Mouse (Mus musculus) liver, embryonic 15.5 days (tissue): Measurements from ENCODE around the gene Pnkd. TPM values are rescaled to one million over a fixed set of nuclear protein-coding genes. Genes with fewer than 3 reads are reported as not detected.
A peak's percentile ranks its signal among the peaks of the same experiment; 100 is the strongest.
"Not testable (repeated sequence)": the region's sequence is repeated elsewhere in the genome, so short reads cannot be mapped to it uniquely, and the experiment has no call there.

Source experiments
- ATAC-seq: fragments of 200-750 bp; cut with Nextera tagmentation; 2 replicates; pipeline ENCODE4 v1.8.0; 2017; ENCODE audit warnings: moderate number of reproducible peaks, mild to moderate bottlenecking, moderate library complexity; ENCODE audit not compliant: insufficient read depth
- H3K27ac ChIP-seq: fragments of 300-500 bp; sonication (generic); replicated peaks from 2 replicates; pipeline ENCODE4 v1.5.1; 2015; ENCODE audit warnings: mild to moderate bottlenecking, inconsistent platforms
- H3K27me3 ChIP-seq: fragments of 300-500 bp; sonication (generic); 2 replicates; pipeline ENCODE4 v1.6.1; 2015; ENCODE audit warnings: mild to moderate bottlenecking, inconsistent platforms
- H3K36me3 ChIP-seq: fragments of 300-500 bp; sonication (generic); replicated peaks from 2 replicates; pipeline ENCODE4 v1.6.1; 2015; ENCODE audit warnings: moderate library complexity, mild to moderate bottlenecking, inconsistent platforms
- H3K4me1 ChIP-seq: fragments of 300-500 bp; sonication (generic); replicated peaks from 2 replicates; pipeline ENCODE4 v1.6.1; 2015; ENCODE audit warnings: inconsistent platforms
- H3K4me2 ChIP-seq: fragments of 300-500 bp; sonication (generic); 2 replicates; pipeline ENCODE4 v1.6.1; 2015; ENCODE audit warnings: moderate library complexity, mild to moderate bottlenecking, inconsistent platforms
- H3K4me3 ChIP-seq: fragments of 300-500 bp; sonication (generic); replicated peaks from 2 replicates; pipeline ENCODE4 v1.5.1; 2015; ENCODE audit warnings: mild to moderate bottlenecking, inconsistent platforms
- H3K9ac ChIP-seq: fragments of 300-500 bp; sonication (generic); 2 replicates; pipeline ENCODE4 v1.6.1; 2015; ENCODE audit warnings: moderate library complexity, mild to moderate bottlenecking, inconsistent platforms
- H3K9me3 ChIP-seq: fragments of 300-500 bp; sonication (generic); replicated peaks from 2 replicates; pipeline ENCODE4 v1.6.1; 2016; ENCODE audit warnings: inconsistent platforms
- WGBS: fragments of 180-500 bp; shearing (Covaris S2); methylation state at CpG from one replicate; pipeline ENCODE4 v1.1.7; 2015; ENCODE audit warnings: mixed read lengths; ENCODE audit not compliant: insufficient replicate concordance; 5-methylcytosine and 5-hydroxymethylcytosine counted together
- polyA plus RNA-seq: library from polyadenylated mRNA; unstranded; fragments of >200 nt; fragmentation: Nextera tagmentation; extraction: Ambion mirVana; gene quantifications from 2 replicates; pipeline ENCODE4 v1.2.1, GENCODE M21; 2015

Pnkd gene
- polyA plus RNA-seq, 1 experiment from 2014 or later = 32.0 TPM

GRCm38 (mm10) chr1:74278988-74279387 lies 5.7 kb upstream of the Pnkd start:
- H3K9me3 ChIP-seq = no peaks in the 10 kb centered on the region
- ATAC-seq = no peak
- peaks cover 42% of the 10 kb centered on the region for H3K36me3 ChIP-seq
- no peak overlapping the region for H3K9ac ChIP-seq
- H3K4me2 ChIP-seq = no peak overlapping the region
- peaks cover 24% of the 10 kb centered on the region for H3K4me1 ChIP-seq
- WGBS = 85% methylated on average over 11 of the region's 11 CpGs
- H3K4me3 ChIP-seq = no peak overlapping the region
- no peak overlapping the region for H3K27ac ChIP-seq
- H3K27me3 ChIP-seq = peaks cover 16% of the 10 kb centered on the region

- H3K27me3 ChIP-seq = peaks cover 6% of the 10 kb centered on the region; the same call in 1 of the 2 replicates
- WGBS = 79% methylated on average over 14 of the region's 14 CpGs
- H3K9me3 ChIP-seq = no peaks in the 10 kb centered on the region
- no peak overlapping the region for H3K27ac ChIP-seq
- peaks cover 36% of the 10 kb centered on the region for H3K4me1 ChIP-seq
- no peak overlapping the region for H3K4me3 ChIP-seq
- no peak overlapping the region for H3K9ac ChIP-seq
- no peak for ATAC-seq
- H3K4me2 ChIP-seq = no peak overlapping the region
- peaks cover 42% of the 10 kb centered on the region for H3K36me3 ChIP-seq
Measured at GRCm38 (mm10) chr1:74280591-74281325, 4.0 kb upstream of the Pnkd start.

- no peak for ATAC-seq
- Histone ChIP-seq H3K4me2 (no peak overlapping the region), H3K27me3 (peaks cover 6% of the 10 kb centered on the region; the same call in 1 of the 2 replicates), H3K27ac (no peak overlapping the region), H3K9ac (no peak overlapping the region), H3K4me1 (peaks cover 42% of the 10 kb centered on the region), H3K9me3 (no peaks in the 10 kb centered on the region), H3K36me3 (peaks cover 42% of the 10 kb centered on the region), H3K4me3 (no peak overlapping the region)
- 77% methylated on average over 2 of the region's 2 CpGs for WGBS
Measured at GRCm38 (mm10) chr1:74281372-74281771, 3.4 kb upstream of the Pnkd start.

GRCm38 (mm10) chr1:74281886-74282285 lies 2.8 kb upstream of the Pnkd start:
- Histone ChIP-seq H3K9ac (no peak overlapping the region), H3K9me3 (no peaks in the 10 kb centered on the region), H3K27me3 (peaks cover 5% of the 10 kb centered on the region; the same call in 1 of the 2 replicates), H3K36me3 (peaks cover 42% of the 10 kb centered on the region), H3K27ac (no peak overlapping the region), H3K4me2 (no peak overlapping the region), H3K4me1 (peaks cover 47% of the 10 kb centered on the region), H3K4me3 (no peak overlapping the region)
- 89% methylated on average over 8 of the region's 8 CpGs for WGBS
- ATAC-seq = no peak

- no peak overlapping the region for H3K9ac ChIP-seq
- H3K4me1 ChIP-seq = peaks cover 56% of the 10 kb centered on the region
- ATAC-seq = no peak
- no peaks in the 10 kb centered on the region for H3K9me3 ChIP-seq
- no peaks in the 10 kb centered on the region for H3K27me3 ChIP-seq
- H3K27ac ChIP-seq = no peak overlapping the region
- peaks cover 46% of the 10 kb centered on the region for H3K36me3 ChIP-seq
- 0 out of 2 replicates have a peak overlapping the region, but pooled peaks have one; percentile 94 for H3K4me2 ChIP-seq
- 77% methylated on average over 10 of the region's 10 CpGs for WGBS
- H3K4me3 ChIP-seq = no peak overlapping the region; the same call in 1 of the 2 replicates
Measured at GRCm38 (mm10) chr1:74282896-74283625, 1.7 kb upstream of the Pnkd start.

- Histone ChIP-seq H3K9ac (peak overlapping the region; percentile 87), H3K4me3 (peak overlapping the region; percentile 86), H3K27ac (peak overlapping the region; percentile 84), H3K36me3 (peaks cover 52% of the 10 kb centered on the region), H3K4me1 (peaks cover 64% of the 10 kb centered on the region), H3K27me3 (no peaks in the 10 kb centered on the region), H3K9me3 (no peaks in the 10 kb centered on the region), H3K4me2 (peak overlapping the region; percentile 94)
- ATAC-seq = peak; percentile 25
- 6% methylated on average over 15 of the region's 15 CpGs for WGBS
Measured at GRCm38 (mm10) chr1:74283686-74284463, 855 bp upstream of the Pnkd start.

- 3% methylated on average over 23 of the region's 23 CpGs for WGBS
- peak overlapping the region; percentile 89 for H3K4me2 ChIP-seq
- H3K9ac ChIP-seq = peak overlapping the region; percentile 71
- ATAC-seq = no peak
- H3K4me3 ChIP-seq = peak overlapping the region; percentile 86
- no peaks in the 10 kb centered on the region for H3K9me3 ChIP-seq
- no peaks in the 10 kb centered on the region for H3K27me3 ChIP-seq
- H3K27ac ChIP-seq = peak overlapping the region; percentile 55
- H3K4me1 ChIP-seq = peaks cover 71% of the 10 kb centered on the region
- peaks cover 54% of the 10 kb centered on the region for H3K36me3 ChIP-seq
Measured at GRCm38 (mm10) chr1:74285212-74286010, 681 bp downstream of the Pnkd start.

- ATAC-seq, H3K4me2 ChIP-seq, H3K9ac ChIP-seq, H3K27me3 ChIP-seq, H3K4me3 ChIP-seq, H3K9me3 ChIP-seq: not testable (repeated sequence)
- Histone ChIP-seq H3K36me3 (peaks cover 52% of the 10 kb centered on the region), H3K4me1 (peaks cover 59% of the 10 kb centered on the region), H3K27ac (0 out of 2 replicates have a peak overlapping the region, but pooled peaks have one; percentile 16)
- WGBS = 52% methylated on average over 15 of the region's 17 CpGs
Measured at GRCm38 (mm10) chr1:74286869-74287607, 2.3 kb downstream of the Pnkd start.

GRCm38 (mm10) chr1:74288327-74288726 lies 3.6 kb downstream of the Pnkd start:
- WGBS = 59% methylated on average over 4 of the region's 4 CpGs
- no peaks in the 10 kb centered on the region for H3K27me3 ChIP-seq
- H3K27ac ChIP-seq = peak overlapping the region; percentile 38; the same call in 1 of the 2 replicates
- 0 out of 2 replicates have a peak overlapping the region, but pooled peaks have one; percentile 15 for H3K9ac ChIP-seq
- peaks cover 50% of the 10 kb centered on the region for H3K36me3 ChIP-seq
- no peak for ATAC-seq
- no peaks in the 10 kb centered on the region for H3K9me3 ChIP-seq
- H3K4me1 ChIP-seq = peaks cover 53% of the 10 kb centered on the region
- peak overlapping the region; percentile 23; the same call in 1 of the 2 replicates for H3K4me2 ChIP-seq
- H3K4me3 ChIP-seq = no peak overlapping the region

- Histone ChIP-seq H3K4me2 (no peak overlapping the region), H3K9me3 (no peaks in the 10 kb centered on the region), H3K9ac (no peak overlapping the region), H3K27me3 (no peaks in the 10 kb centered on the region), H3K27ac (0 out of 2 replicates have a peak overlapping the region, but pooled peaks have one; percentile 33), H3K36me3 (peaks cover 59% of the 10 kb centered on the region), H3K4me3 (no peak overlapping the region), H3K4me1 (peaks cover 54% of the 10 kb centered on the region)
- WGBS = 78% methylated on average over 9 of the region's 9 CpGs
- ATAC-seq = no peak
Measured at GRCm38 (mm10) chr1:74289248-74289647, 4.5 kb downstream of the Pnkd start.
